Mouse (Mus musculus) urinary bladder, postnatal 14 days (tissue): ENCODE measurements around the gene Opalin.

Experiments used
- DNase-seq: peaks from one replicate; pipeline ENCODE4 v3.0.0; 2021; ENCODE audit warnings: low spot score

Gene Opalin

GRCm38 (mm10) chr19:41015951-41016716 lies 60.8 kb downstream of the Opalin start:
- peak; percentile 54 for DNase-seq

GRCm38 (mm10) chr19:41014003-41014402 lies 62.9 kb downstream of the Opalin start:
- no peak for DNase-seq

GRCm38 (mm10) chr19:41013591-41013990 lies 63.3 kb downstream of the Opalin start:
- no peak for DNase-seq
